Mouse (Mus musculus) spleen, adult 2 months (tissue): ENCODE data around the gene 1190005I06Rik.
A peak's percentile ranks its signal among the peaks of the same experiment; 100 is the strongest.

Experiments
- CTCF ChIP-seq: fragments of 200-500 bp; IDR thresholded peaks from 2 replicates; pipeline ENCODE4 v1.5.1; 2011; ENCODE audit warnings: mild to moderate bottlenecking, inconsistent platforms; ENCODE audit not compliant: insufficient read depth, insufficient read length, insufficient replicate concordance; ENCODE audit errors: extremely low read depth
- POLR2A ChIP-seq: fragments of 200-500 bp; IDR thresholded peaks from 2 replicates; pipeline ENCODE4 v1.6.1; 2011; ENCODE audit warnings: low read depth, low read length, inconsistent platforms

DNA sequence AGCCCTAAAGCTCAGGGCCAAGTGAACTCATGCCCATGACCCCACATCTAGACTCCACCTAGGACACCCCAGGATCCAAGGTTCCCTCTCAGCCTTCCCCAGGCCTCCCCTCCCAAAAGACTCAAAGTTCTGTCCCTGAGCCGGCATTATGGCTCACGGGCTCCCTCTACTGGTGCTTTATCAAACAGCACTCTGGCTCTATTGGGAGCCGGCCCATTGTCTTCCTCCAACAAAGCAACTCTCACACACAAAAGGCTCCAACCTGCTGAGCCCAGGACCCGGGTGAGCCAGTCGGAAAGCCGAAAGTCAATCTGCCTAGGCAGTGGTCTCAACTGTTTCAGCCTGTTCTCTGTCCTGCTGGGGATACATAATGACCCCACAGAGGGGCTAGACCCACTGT, 29.3 kb downstream of the 1190005I06Rik start:
- peak; percentile 77; the same call in 1 of the 2 replicates for TF ChIP-seq CTCF
- TF ChIP-seq POLR2A = no peak
